Mouse (Mus musculus) cerebellum, adult 9-11 months (tissue): ENCODE data around the gene Sirt3.

Experiments
- DNase-seq: peaks from one replicate; pipeline ENCODE4 v3.0.0; 2022

Sirt3 gene

DNA sequence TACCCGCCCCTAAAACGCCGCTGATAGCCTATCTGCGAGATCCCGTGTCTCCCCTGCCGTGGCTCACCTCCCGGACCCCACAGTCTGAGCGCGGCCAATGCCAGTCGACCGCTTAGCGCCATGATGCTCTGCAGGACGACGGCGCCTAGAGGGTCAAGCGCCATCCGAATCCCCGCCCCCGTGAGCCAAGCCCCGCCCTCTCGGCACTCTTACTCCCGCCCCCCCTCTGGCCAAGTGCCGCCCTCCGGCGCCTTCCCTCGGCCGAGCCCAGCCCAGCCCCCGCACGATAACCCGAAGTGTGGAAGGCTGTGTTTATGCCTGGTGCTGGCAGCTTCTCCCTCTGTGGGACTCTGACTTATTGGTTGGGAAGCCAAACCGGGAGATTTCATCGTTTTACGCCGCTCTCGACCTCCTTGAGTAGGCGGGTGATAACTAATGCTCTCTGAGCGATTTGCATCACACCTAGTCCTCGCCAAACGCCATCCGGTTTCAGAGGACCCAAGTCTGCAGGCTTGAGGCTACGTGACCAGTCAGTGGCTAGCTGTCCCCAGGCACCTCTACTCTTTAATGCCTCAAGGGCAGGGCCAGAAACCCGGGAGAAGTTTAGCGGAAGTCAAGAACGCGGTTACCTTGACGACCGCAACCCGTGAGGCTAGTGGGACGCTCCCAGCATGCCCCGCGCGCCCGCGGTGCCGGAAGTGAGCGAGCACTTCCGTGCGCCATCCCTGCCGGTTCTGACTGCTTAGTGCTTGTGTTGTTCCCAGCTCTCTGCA, at the start of gene Sirt3, which contains the start of gene Psmd13:
Sirt3 (minus strand) TSS at position 614 of the 773 bp plus-strand sequence.
Psmd13 (plus strand) TSS at position 273 of the 773 bp plus-strand sequence.
- peak; percentile 92 for DNase-seq

DNA sequence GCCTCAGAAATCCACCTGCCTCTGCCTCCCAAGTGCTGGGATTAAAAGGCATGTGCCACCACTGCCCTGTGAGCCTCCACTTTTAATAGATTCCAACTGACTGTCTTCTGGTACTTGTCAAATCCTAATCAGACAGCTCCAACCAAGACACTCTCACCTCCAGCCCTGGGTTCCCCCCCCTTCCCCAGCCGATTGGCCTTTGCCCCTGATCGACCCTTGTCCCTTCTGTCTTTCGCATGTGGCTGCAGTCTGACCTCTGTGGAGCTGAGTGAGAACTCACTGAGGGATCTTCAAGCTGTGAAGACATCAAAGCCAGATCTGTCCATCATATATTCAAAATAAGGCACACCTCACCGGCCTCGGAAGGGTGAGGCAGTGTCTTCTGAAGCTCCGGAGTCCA, 45.1 kb upstream of the Sirt3 start:
- DNase-seq: no peak

DNA sequence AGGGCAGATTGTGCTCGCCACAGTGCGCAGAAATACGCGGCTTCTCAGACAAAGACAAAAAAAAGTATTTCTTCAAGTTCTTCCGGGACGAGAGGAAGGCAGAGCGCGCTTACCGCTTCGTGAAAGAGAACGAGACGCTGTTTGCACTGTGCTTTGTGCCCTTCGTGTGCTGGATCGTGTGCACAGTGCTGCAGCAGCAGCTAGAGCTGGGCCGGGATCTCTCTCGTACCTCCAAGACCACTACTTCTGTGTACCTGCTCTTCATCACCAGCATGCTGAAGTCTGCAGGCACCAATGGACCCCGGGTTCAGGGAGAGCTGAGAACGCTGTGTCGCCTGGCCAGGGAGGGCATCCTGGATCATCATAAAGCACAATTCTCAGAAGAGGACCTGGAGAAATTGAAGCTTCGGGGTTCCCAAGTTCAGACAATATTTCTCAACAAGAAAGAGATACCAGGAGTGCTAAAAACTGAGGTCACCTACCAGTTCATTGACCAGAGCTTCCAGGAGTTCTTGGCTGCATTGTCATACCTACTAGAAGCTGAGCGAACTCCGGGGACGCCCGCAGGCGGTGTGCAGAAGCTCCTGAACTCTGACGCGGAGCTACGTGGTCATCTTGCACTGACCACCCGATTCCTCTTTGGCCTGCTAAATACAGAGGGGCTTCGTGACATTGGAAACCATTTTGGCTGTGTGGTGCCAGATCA, 41.1 kb upstream of the Sirt3 start:
- no peak for DNase-seq

DNA sequence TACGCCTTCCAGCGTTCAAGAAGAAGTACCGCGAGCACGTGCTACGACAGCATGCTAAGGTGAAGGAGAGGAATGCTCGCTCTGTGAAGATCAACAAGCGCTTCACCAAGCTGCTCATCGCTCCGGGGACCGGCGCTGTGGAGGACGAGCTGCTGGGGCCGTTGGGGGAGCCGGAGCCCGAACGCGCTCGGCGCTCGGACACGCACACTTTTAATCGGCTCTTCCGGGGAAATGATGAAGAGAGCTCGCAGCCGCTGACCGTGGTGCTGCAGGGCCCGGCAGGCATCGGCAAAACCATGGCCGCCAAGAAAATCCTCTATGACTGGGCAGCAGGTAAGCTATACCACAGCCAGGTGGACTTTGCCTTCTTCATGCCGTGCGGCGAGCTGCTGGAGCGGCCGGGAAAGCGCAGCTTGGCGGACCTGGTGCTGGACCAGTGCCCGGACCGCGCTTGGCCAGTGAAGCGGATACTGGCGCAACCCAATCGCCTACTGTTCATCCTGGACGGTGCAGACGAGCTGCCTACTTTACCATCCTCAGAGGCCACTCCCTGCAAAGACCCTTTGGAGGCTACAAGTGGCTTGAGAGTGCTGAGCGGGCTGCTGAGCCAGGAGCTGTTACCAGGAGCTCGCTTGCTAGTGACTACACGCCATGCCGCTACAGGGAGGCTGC, 40.4 kb upstream of the Sirt3 start:
- peak; percentile 85 for DNase-seq

DNA sequence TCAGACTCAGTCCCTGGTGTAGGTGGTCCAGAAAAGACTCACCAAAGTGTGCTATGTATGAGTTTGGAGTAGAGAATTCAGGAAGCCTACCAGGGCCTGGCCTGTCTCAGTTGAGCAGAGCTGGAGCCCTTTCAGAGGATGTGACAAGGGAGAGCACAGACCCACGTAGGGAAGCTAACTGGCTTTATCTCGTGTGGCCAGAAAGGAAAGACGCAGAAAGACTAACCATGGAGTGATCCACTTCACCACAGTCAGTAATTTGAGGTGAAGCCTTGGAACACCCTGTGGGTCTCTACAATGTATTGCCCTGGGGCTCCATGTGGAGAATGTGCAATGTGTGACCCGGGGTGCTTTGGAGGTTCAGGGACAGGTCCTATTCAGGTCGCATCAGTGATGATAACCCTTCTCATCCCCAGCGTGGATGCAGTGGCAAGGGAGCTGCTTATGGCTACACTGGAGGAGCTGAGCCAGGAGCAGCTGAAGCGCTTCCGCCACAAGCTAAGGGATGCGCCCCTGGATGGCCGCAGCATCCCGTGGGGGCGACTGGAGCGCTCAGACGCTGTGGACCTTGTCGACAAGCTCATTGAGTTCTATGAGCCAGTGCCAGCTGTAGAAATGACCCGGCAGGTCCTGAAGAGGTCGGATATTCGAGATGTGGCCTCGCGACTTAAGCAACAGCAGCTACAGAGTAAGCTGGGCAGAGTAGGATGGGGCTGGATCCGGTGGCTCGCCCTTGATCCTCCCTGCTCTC, 39.3 kb upstream of the Sirt3 start:
- DNase-seq: no peak

DNA sequence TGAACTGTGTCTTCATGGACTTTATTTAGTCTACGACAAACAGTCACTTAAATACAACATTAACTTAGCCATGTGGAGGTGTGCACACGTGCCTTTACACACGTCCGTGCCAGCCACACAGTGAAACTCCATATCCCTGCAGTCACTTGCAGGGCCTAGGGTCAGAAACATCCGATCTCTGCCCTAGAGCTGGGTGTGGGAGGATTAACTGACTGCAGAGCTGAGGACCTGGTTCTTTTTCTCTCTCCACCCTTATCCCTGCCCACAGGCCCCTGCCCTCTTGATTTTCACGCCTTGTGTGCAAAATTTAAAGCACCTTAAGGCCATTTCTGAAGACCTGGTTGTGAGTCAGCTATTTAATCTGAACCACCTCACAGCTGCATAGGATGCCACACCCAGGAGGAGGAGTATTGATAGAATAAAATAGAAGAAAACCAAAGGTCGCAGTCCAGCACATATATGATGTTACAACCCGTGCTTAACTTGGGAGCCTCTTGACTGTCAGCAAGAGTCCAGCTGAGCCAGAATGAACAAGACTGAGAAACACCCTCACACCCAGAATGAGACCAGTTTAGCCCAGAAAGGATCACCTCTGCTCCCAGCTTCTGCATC, 38.4 kb upstream of the Sirt3 start, which contains the start of gene Nlrp6:
Nlrp6 (plus strand) TSS at position 485 of the 612 bp plus-strand sequence.
- no peak for DNase-seq

DNA sequence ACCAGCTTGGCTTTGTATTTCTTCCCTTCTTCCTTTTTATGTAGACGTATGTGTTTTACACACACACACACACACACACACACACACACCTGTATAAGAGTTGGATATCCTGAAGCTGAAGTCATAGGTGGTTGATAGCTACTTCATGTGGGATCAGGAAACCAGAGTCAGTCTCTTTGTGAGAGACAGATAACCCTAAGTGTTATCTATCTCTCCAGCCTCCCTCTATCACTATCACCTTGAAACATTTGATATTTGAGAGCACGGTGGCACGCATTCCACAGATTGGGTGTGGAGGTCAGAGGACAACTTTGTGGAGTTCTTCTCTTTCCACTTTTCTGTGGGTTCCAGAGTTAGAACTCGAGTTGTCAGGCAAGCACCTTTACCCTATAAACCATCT, 37.8 kb upstream of the Sirt3 start:
- no peak for DNase-seq

DNA sequence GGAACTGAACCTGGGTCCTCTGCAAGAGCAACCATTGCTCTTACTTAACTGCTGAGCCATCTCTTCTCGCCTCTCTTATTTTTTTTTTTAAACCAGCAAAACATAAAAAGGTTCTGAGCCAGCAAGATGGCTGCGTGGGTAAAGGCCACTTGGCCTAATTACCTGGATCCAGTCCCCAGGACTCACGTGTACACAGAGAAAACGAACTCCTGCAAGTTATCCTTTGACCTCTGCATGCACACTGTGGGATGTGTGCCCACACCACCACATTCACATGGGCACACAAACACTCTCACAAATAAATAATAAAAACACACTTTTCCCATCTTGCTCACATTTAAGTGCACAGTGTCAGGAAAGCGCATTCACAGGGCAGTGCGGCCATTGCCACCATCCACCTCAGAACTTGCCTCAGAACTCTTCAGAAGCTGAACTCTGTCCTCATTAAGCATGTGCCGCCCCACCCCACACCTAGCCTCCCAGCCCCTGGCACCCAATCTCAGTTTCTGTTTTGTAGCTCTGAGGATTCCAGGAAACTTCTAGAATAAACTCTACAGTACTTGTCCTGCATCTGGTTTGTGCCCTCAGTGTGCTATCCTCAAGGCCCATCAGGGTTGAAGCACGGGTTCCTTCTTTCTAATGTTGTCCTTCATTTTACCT, 32.1 kb upstream of the Sirt3 start:
- DNase-seq: no peak

DNA sequence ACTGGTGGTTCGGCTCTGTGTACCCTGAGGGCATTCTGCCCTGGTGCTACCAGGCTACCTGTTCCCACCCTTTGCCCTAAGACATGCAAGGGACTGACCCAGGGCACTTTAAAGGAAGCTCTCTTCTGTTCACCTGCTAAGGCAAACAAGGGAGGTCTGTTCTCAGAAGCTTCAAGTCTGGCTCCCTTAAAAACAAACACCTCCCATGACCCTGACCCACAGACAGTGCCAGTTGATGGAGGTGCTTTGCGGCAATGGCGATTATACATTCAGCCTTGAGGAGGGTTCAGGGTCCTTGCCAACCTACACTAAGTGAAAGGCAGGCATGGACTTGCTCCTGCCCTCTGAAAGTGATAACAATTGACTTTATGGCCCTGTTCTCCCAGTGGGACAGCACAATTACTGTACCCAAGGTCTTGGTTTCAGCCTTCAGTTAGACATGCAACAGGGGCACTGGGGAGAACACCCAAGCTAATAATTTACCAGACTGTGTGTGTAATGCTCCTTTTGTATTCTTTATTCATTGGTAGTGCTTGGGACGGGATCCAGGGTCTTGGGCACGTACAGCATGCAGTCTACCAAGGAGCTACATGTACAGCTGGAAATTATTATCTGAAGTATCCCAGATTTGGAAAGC, 30.9 kb upstream of the Sirt3 start:
- no peak for DNase-seq

DNA sequence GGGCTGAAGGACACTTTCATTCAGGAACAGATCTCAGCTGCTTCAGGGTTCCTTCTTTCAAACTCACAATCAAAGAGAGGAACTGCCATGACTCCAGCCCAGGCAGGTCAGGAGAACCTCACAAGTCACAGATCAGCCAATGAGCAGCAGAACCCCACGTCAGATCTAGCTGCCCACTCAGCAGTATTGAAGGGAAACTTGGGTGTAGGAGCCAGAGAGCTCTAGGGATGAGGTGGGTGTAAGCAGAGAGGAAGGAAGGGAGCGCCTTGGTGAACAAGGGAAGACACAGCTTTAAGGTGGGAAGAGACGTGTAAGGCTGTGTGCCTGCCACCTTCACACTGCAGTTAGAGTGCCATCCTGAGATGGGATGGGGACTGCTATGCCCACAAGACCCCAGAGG, 30.2 kb upstream of the Sirt3 start:
- DNase-seq: no peak

DNA sequence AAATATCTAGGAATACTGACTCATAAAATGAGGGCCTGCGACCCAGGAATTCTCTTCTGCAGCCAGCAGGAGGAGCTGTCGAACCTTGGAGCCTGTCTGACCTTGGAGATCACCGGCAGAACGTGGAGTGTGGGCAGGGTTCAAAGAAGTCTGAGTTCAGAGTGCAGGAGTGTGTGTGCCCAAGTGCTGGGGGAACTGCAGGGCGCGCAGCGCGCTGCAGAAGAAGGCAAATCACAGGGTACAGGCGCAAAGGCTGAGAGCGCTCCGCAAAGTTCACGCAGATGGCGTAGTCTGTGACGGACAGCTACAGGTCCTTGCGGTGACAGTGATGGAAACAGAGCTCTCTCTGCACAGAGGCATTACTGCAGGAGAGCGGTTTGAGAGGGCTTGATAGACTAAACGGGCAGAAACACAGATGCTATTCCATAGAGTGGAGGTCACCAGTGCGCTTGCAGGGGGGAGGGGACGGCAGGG, 26.6 kb upstream of the Sirt3 start:
- peak; percentile 53 for DNase-seq

DNA sequence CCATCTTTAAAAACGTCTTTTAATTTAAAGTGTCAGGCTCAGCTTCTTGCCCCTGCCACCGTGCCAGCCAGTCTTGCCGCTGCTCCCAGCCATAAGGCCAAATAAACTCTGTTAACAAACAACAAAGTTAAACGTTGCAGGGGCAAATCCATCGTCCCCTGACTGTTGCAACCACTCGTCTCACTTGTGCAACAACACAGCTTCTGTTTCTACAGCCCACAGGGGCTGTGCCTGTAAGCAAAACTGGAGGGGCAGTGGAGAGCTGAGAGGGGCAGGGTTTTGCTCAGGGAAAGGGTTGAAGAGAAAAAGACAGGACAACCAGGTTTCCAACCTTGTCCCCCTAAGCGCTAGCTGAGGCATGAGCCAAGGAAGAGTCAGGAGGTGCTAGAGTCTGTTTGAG, 26.1 kb upstream of the Sirt3 start:
- DNase-seq: no peak

DNA sequence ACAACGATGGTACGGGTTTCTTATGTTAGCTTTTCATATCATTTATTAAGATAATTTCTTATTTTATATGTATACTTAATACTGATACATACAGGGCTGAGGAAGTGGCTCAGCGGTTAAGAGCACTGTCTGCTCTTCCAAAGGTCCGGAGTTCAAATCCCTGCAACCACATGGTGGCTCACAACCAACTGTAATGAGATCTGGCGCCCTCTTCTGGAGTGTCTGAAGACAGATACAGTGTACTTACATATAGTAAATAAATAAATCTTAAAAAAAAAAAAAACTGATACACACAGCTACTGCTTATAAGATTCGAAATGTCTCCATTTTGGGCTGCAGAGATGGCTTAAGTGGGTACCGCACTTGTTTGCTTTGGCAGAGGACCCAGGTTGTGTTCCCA, 25.6 kb upstream of the Sirt3 start:
- no peak for DNase-seq

DNA sequence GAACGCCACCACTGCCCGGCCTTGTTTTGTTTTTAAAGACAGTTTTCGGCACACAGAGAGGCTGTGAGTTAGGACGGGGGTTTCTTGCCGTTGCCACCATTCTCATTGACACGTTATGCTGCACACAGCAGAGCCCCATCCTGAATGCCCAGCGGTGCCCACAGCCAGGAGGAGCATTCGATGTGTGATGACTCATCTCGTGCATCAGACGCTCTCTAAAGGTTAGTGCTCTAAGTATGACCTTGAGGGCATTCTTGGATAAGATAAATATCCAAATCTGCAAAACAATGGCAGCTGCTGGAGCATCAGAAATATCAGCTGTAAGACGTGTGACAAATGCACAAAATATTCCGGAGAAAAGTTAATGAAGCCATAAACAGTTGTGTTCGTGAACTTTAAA, 25.0 kb upstream of the Sirt3 start:
- no peak for DNase-seq

DNA sequence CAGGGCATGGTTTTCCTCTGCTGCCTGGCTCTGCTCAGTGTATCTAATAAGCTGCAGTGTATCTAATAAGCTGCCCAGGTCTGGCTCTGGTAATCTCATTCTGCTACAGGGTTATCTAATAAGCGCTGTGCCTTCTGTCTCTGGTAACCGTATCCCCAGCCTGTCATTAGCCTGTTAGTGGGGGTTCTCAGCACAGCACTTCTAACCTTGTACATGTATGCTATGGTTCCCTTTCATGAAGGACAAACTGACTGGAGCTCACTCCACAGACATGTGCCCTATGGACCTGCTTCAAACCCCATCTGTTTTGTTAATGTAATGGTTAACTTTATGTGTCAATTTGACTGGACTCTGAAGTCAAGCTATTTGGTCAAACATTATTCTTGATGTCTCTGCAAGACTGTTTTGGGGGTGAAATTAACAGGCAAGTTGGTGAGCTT, 23.6 kb upstream of the Sirt3 start:
- no peak for DNase-seq

DNA sequence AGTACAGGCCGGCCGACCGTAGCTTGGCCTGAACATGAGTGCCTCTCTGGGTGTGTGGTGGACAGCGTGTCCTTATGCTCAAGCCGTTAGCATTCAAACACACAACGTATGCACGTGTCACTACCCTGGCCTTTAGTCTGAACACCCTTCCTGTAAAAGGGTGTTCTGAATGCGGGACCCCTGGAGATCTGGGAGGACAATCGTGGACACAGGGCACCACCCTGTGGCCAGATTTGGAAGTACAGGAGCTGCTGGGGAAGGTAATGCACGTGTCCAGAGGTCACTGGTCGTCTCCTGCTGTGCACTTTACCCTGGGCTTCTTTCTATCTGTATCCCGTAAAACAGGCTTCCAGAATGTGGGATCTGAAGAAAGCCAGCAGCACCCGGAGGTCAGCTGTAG, 21.1 kb upstream of the Sirt3 start:
- peak; percentile 65 for DNase-seq

DNA sequence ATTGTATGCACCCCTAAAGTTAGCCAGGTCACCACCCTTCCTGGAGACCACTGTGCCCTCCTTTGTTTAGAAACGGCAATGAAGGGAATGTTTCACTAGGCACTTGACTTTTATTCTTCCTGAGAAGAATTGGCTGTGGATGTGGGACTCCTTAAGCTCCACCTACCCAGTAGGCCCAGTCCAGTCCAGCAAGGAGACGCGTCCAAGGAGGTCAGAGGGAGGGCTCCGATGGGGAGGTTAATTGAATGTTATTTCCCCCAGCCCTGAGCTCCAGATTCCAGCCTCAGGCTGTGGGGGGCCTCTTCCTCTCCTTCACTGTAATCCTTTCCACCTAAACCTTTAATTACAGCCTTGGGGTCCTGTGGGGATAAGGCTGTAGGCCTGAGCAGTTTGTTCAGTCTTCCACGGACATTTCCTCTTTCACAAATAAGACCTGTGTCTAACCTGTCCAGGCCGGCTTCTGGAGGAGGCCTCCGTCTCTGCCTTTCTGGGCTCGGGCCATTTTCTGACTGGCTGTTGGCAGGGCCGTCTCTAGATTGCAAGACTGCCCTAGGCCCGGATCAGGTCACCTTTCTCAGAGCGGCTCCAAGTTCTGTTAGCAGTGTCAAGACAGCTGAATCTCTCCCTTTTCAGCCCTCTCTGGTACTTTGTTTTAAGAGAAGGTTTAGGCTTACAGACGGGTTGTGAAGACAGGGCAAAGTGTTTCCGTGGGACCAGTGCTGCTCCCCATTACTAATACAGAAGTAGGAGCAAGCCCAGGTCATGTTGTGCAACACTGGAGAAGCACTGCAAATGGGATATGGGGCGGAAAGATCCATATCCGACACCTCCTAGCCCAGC, 20.1 kb upstream of the Sirt3 start:
- no peak for DNase-seq

DNA sequence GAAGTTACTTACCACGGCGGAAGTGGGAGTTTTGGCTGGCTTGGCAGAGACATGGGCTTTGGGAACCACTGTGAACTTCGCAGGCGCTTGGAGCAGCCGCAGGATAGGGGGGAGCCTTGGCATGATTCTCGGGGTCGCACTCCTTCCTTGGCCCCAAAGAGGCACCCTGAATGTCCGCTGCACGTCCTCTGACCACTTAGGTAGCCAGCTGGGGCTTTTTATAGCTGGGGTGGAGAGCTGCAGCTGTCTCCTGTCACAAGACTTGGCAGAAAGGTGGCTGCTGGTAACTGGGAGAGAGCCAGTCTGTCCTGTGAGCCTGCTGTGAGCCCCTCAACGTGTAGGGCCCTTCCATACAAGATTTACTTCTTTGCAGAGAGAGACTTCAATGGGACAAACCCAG, 18.1 kb upstream of the Sirt3 start, which contains the start of gene Cox8b:
Cox8b (minus strand) TSS at position 227 of the 400 bp plus-strand sequence.
- no peak for DNase-seq

DNA sequence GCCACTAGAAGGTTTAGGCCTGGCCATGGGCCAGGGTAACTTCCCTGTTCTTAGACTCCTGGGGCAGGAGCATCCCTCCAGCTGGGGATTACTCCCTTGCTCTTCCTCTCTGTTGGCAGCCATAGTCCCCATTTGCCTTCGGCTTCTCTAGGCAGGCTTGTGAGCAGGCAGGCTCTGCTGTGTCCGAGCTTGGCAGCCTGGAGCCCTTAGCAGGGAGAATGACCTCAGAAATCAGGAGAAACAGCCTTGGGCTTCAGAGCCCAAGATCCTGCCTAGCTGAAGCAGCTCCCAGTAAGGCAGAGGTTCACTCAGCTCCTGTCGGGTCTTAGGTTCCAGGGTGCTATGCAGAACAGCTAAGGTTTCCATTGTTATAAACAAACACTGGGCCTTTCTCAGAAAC, 17.0 kb upstream of the Sirt3 start:
- no peak for DNase-seq

DNA sequence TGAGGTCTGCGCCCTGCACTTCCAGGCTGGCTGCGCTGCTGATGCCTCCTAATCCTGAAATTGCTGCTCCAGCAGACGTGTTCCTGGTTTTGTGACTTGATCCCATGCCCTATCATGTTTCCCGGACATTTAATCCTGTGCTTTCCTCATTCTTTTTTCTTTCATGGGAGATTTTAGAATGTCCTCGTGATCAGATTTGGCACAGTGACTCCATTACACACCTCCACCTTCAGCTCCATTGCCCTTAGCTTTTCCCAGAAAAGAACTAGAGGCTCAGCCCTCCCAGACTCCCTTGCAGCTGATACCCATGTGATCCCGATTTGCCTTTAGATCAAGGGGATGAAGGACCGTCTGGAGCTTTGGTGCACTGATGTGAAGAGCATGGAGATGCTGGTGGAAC, 15.8 kb upstream of the Sirt3 start:
- no peak for DNase-seq
